In genomic region chr9:110234962-110235361, GRCm38 (mm10) we compare ENCODE assay signal across 22 mouse cellular contexts. TPM values are rescaled to one million over a fixed set of nuclear protein-coding genes. Genes with fewer than 3 reads are reported as not detected.
"Had no signal": no experiment of that assay in that cellular context is flagged by ENCODE, and none has a peak within 500 bp of the region (broad histone marks: within the 10 kb centered on the region; RNA-seq: fewer than 3 reads in every experiment).

No protein-coding gene starts in this region.

- H3K4me2 ChIP-seq: lung, embryonic 15.5 days; midbrain, embryonic 13.5 days; neural tube, embryonic 12.5 days; neural tube, embryonic 15.5 days; stomach, embryonic 15.5 days had no signal

- DNase-seq: kidney, adult 2 months; kidney, postnatal 25 days; layer of hippocampus, postnatal 36 days; lung, adult 18-20 months; lung, postnatal 14 days; lung, postnatal 4 days; retina, postnatal 1 day; right cerebral cortex, postnatal 25 days; spleen, adult 18-20 months; thymus, postnatal 25 days had no signal

- H3K9ac ChIP-seq: lung, embryonic 15.5 days; midbrain, embryonic 13.5 days; neural tube, embryonic 12.5 days; neural tube, embryonic 15.5 days; stomach, embryonic 15.5 days had no signal

- H3K9me3 ChIP-seq: lung, embryonic 15.5 days; midbrain, embryonic 10.5 days; midbrain, embryonic 13.5 days; neural tube, embryonic 12.5 days; neural tube, embryonic 15.5 days; stomach, embryonic 15.5 days had no signal

- H3K4me1 ChIP-seq: lung, embryonic 15.5 days; midbrain, embryonic 10.5 days; midbrain, embryonic 13.5 days; neural tube, embryonic 12.5 days; neural tube, embryonic 15.5 days; stomach, embryonic 15.5 days had no signal

- ATAC-seq: intestine, postnatal 0 days; midbrain, embryonic 13.5 days; midbrain, embryonic 16.5 days had no signal

- H3K27ac ChIP-seq: kidney, postnatal 0 days; left cerebral cortex, adult 2 months; lung, embryonic 15.5 days; midbrain, embryonic 10.5 days; midbrain, embryonic 13.5 days; neural tube, embryonic 12.5 days; neural tube, embryonic 15.5 days; stomach, embryonic 15.5 days had no signal

- H3K27me3 ChIP-seq: lung, embryonic 15.5 days; midbrain, embryonic 13.5 days; neural tube, embryonic 12.5 days; neural tube, embryonic 15.5 days; stomach, embryonic 15.5 days had no signal

- H3K4me3 ChIP-seq: left cerebral cortex, adult 2 months; lung, embryonic 15.5 days; midbrain, embryonic 10.5 days; midbrain, embryonic 13.5 days; myocyte; neural tube, embryonic 12.5 days; neural tube, embryonic 15.5 days; stomach, embryonic 15.5 days had no signal

RNA-seq across cellular contexts. Expression of gene Cspg5, which starts 8.6 kb away (rescaled TPM):
- total RNA-seq: monocyte, adult 5-6 weeks had no signal
